Mouse (Mus musculus): ENCODE results near the gene Grap2.

DNA sequence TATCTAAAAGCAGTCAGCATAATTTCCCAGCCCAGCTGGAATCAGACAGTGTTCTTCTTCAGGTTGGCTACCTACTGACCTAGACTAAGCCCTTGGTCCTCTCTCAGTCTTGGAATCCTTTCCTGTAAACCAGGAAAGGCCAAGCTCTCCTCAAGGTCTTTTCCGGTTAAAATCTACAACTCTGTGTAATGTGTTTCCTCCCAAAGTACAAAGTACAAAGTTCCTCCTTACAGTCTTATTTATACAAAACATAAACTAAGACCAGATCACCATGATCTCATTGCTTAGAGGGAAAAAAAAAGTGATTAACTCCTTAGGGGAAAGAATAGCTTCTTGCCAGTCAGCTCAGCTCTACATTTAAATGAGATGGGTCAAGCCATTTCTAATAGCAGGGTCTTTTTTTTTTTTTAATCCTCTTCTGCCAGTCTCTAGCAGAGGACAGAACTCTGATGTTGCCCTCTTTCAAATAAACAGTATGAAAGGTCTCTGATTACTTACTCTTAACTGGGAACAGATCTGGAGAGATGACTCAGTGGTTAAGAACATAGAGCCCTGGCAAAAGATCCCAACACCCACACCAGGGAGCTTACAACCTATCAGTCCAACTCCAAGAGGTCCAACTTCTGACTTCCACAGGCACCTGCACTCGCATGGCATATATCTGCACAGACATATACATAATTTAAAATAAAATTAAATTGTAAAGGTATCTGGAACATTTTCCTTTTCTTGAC is 69.5 kb downstream of the Grap2 start:
- TF ChIP-seq CTCF (IDR thresholded peaks at IDR 0.05; ENCODE audit: extremely low read depth, insufficient read depth, low read length) (no peak), POLR2A (IDR thresholded peaks at IDR 0.05; ENCODE audit: extremely low read depth, insufficient read depth, low read length) (no peak)
